Mouse (Mus musculus): ENCODE measurements around the gene Cacna1h. TPM values are rescaled to one million over a fixed set of nuclear protein-coding genes. Genes with fewer than 3 reads are reported as not detected.

The Cacna1h gene
- 11.1 and 11.8 TPM in 2 replicates for polyA plus RNA-seq (2016; fragmentation: Nextera tagmentation; extraction: Ambion mirVana)

DNA sequence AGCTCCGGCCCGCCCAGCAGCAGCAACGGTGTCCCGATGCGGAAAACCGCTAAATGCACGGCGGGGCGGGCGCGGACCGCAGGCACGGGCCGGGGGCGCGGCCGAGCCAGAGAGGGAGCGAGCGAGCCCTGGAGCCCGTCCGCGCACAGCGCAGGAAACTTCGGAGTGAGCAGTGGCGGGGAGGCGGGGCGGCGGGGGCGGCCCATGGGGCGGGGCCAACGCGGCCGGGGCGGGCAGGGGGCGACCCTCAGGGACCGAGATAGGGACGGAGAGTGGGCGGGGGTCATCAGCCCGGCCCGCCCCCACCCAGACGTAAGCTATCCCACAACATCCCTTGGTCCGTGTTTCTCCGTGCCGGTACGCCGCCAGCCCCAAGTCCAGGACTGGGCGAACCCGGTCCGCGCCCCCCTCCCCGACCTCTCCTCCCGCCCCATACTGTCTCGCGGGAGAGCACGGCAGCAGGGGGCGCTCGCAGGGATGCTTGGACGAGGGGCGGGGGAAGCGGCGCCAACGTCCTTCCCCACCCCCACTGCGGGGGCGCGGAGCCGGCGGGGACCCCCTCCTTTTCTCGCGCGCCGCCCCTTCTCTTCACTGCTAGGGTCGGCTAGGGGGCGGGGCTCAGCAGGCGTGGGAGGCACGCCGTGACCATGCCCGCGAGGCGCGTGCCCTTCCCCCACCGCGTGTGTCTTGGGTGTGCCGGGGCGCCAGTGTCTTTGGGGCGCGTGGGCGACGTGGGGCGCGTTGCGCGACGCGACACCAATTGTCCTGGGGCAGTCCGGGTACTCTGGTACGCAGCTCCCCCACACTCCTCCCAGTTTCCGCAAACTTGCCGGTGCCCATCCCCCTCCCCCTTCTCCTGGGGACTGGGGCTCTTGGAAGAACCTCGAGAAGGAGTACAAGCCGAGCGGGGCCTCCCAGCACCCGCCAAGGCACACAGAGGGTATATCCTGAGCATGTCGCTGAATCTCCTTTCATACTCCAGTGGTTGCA is at the start of gene Cacna1h:
Cacna1h (minus strand) TSS at position 167 of the 990 bp plus-strand sequence.
- peak within 1 kb of the TSS; percentile 87 for H3K4me3 ChIP-seq
- WGBS: under 1% methylated on average over 75 of the region's 103 CpGs
- peak within 1 kb of the TSS; percentile 95 for H3K27ac ChIP-seq
- H3K9me3 ChIP-seq: no peaks in the 10 kb centered on the region
- DNase-seq (ENCODE audit: low spot score): peak; percentile 92
- peaks cover 5% of the 10 kb centered on the region for H3K36me3 ChIP-seq
- H3K4me1 ChIP-seq: peaks cover 78% of the 10 kb centered on the region
- H3K27me3 ChIP-seq (ENCODE audit: insufficient read depth, poor library complexity, severe bottlenecking): peaks cover 62% of the 10 kb centered on the region

DNA sequence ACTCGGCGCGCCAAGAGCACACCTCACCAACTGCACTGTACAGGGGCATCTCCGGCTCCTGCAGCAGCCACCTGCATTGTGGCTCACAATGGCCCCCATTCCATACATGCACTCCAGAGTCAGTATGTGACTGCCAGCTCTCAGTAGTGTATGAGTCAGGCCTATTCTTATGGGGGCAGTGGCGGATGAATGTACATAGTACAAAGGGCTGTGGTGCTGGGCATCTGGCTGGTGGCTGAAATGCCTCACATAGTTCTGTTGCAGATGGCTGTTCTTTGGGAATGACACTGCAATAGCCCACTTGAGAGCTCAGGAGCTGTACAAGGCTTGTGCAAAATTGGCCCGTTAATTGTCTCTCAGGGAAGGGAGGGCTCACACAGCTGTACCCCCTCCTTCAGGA is 48.5 kb upstream of the Cacna1h start:
- peaks cover 55% of the 10 kb centered on the region for H3K27me3 ChIP-seq (ENCODE audit: insufficient read depth, poor library complexity, severe bottlenecking)
- H3K9me3 ChIP-seq: no peaks in the 10 kb centered on the region
- no peak overlapping the region for H3K4me3 ChIP-seq
- peak overlapping the region; percentile 80; the same call in 1 of the 2 replicates for H3K27ac ChIP-seq
- 79% methylated on average over 6 of the region's 6 CpGs for WGBS
- H3K4me1 ChIP-seq: peaks cover 63% of the 10 kb centered on the region
- H3K36me3 ChIP-seq: no peaks in the 10 kb centered on the region
- DNase-seq (ENCODE audit: low spot score): no peak

DNA sequence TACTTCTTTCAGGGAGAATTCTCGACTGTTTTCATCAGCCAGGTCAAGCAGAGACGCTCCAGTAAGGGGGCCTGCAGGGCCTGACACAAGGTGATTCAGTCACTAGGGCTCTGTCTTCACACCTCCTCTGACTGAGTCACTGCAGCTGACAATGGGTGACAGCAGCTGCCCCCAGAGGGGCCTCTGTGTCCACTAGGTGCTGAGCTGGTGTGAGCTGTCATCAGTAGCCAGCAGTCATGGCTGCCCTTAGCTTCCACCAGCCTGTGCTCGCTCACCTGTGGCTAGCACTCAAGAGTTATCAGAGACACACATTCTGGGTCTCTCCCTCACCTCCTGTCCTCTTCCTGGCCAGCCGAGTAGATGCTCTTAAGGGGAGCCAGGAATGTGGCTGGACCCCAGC is 47.2 kb upstream of the Cacna1h start:
- Histone ChIP-seq H3K4me3 (no peak overlapping the region), H3K9me3 (no peaks in the 10 kb centered on the region), H3K4me1 (peaks cover 72% of the 10 kb centered on the region), H3K27ac (peak overlapping the region; percentile 80), H3K27me3 (ENCODE audit: insufficient read depth, poor library complexity, severe bottlenecking) (peaks cover 65% of the 10 kb centered on the region), H3K36me3 (no peaks in the 10 kb centered on the region)
- 30% methylated on average over 4 of the region's 4 CpGs for WGBS
- DNase-seq (ENCODE audit: low spot score): peak; percentile 82

DNA sequence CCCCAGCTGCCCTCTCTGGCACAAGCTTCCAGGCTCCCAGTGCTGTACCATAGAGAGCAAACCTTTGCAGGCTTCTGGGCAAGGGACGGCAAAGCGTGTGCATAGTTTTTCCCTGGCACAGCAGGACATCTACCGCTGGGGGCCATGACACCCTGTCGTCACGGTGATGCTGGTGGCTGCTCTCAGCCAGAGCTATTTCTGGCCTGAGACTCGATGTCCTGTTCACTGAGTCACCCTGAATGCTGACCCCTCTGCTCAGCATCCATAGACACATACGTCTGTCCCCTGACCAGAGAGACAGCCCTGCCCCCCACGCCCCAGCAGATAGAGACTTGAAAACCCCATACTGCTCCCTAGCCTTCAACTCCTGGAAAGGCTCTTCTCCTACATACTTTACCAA is 46.6 kb upstream of the Cacna1h start:
- Histone ChIP-seq H3K27ac (peak overlapping the region; percentile 80), H3K4me3 (no peak overlapping the region), H3K27me3 (ENCODE audit: insufficient read depth, poor library complexity, severe bottlenecking) (peaks cover 65% of the 10 kb centered on the region), H3K4me1 (peaks cover 72% of the 10 kb centered on the region), H3K36me3 (no peaks in the 10 kb centered on the region), H3K9me3 (no peaks in the 10 kb centered on the region)
- no peak for DNase-seq (ENCODE audit: low spot score)
- WGBS: 40% methylated on average over 8 of the region's 8 CpGs

DNA sequence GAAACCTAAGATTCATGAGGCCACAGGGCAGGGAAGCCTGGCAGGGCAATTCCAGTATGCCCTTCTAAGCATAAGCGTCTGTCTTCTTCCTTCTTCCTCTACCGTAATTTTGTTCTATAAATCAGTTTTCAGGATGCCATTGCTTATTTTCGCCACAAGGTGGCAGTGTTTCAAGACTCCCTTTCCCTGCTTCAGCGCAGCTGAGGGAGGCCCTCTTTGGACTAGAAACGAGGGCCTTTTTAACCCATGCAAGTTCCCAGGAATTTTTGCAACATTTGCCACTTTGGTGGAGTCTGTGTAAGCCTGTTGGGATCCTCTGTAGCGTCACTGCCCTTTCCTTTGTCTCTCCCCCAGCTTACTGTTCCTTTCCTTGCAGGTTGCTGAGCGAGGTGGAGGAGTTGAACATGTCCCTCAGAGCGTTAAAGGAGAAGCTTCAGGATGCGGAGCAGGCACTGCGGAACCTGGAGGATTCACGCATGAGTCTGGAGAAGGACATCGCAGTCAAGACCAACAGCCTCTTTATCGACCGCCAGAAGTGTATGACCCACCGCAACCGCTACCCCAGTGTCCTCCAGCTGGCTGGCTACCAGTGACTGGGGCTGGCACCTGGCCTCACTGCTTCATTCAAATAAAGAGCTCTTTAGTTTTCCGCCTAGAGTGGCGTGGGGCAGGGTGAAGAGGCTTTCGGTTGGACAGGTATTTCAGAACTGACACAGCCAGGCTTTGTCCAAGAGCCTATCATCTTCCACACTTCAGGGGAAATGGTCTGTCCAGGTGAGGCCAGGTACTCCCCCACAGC is 42.6 kb upstream of the Cacna1h start:
- Histone ChIP-seq H3K36me3 (no peaks in the 10 kb centered on the region), H3K27me3 (ENCODE audit: insufficient read depth, poor library complexity, severe bottlenecking) (peaks cover 68% of the 10 kb centered on the region), H3K4me3 (no peak overlapping the region), H3K9me3 (no peaks in the 10 kb centered on the region), H3K27ac (peak overlapping the region; percentile 23; the same call in 1 of the 2 replicates), H3K4me1 (peaks cover 81% of the 10 kb centered on the region)
- DNase-seq (ENCODE audit: low spot score): no peak
- WGBS: 36% methylated on average over 19 of the region's 19 CpGs

DNA sequence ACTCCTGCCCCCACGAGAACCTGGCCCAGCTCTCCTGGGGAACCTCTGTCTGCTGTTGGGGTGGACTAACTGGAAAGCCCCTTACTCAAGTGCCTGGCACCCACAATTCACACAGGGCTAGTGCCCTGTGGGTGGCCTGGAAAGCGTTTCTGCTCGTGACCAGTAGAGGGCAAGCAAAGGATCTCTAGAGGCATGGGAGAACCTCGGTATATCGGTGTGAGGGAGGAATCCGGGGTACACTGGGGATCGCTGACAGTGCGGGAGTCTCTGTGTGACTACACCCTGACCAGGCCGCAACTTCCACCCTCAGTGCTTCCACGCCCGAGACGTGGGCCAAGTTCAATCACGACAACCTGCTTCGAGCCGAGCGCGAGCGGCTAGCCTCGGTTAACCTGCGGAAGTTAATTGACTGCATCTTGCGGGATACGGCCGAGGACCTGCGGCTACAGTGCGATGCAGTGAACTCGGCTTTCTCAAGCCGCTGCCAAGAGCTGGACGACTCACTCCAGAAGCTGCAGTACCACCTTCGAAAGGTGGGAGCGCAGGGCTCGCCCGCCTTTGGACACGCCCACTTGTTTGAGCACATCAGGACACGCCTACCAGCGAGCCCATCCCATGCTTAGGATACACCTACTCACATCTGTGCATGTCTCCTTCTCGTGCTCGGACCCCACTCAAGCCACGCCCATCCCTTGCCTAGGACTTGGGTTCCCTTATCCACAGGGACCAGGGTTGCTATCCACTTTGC is 40.9 kb upstream of the Cacna1h start:
- DNase-seq (ENCODE audit: low spot score): peak; percentile 92
- Histone ChIP-seq H3K9me3 (no peaks in the 10 kb centered on the region), H3K4me3 (peak overlapping the region; percentile 59), H3K27ac (no peak overlapping the region), H3K36me3 (no peaks in the 10 kb centered on the region), H3K27me3 (ENCODE audit: insufficient read depth, poor library complexity, severe bottlenecking) (peaks cover 65% of the 10 kb centered on the region), H3K4me1 (peaks cover 80% of the 10 kb centered on the region)
- WGBS: 2% methylated on average over 38 of the region's 38 CpGs

DNA sequence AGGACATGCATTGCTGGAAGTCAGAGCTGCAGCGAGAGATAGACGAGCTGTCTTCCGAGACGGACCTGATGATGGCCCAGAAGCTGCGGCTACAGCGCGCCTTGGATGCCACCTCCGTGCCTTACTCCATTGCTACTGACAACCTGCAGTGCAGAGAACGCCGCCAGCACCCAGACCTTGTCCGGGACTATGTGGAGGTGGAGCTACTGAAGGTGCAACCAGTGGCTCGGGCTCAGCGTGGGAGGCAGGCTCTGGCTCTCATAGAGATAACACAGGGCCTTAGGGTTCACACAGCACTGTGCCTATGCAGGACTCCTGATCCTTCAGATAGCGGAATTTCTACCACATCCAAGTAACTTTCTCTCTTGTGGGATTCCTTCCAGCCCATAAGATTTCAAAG is 38.5 kb upstream of the Cacna1h start:
- Histone ChIP-seq H3K9me3 (no peaks in the 10 kb centered on the region), H3K27ac (peak overlapping the region; percentile 19), H3K36me3 (no peaks in the 10 kb centered on the region), H3K27me3 (ENCODE audit: insufficient read depth, poor library complexity, severe bottlenecking) (peaks cover 46% of the 10 kb centered on the region), H3K4me3 (peak overlapping the region; percentile 34), H3K4me1 (peaks cover 82% of the 10 kb centered on the region)
- no peak for DNase-seq (ENCODE audit: low spot score)
- 30% methylated on average over 14 of the region's 14 CpGs for WGBS

DNA sequence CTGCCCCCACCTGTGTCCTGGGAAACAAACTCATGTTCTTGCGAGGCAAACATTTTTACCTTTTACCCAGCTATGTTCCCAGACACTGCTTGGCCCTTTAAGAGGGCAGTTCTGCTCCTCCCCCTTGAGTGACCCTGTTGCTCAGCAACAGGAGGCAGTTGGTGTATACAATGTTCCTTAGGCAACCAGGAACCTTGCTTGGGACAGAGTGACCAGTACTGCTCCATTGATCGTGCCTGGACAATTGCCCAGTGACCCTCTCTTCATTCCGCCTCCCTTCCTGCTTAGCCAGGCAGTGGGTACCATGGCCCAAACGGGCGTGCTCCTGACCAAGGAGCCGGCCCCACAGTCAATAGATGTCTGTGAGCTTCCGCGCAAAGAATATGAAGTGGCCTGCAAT is 37.8 kb upstream of the Cacna1h start:
- Histone ChIP-seq H3K36me3 (no peaks in the 10 kb centered on the region), H3K4me3 (peak overlapping the region; percentile 34), H3K4me1 (peaks cover 82% of the 10 kb centered on the region), H3K27ac (peak overlapping the region; percentile 19), H3K9me3 (no peaks in the 10 kb centered on the region), H3K27me3 (ENCODE audit: insufficient read depth, poor library complexity, severe bottlenecking) (peaks cover 39% of the 10 kb centered on the region)
- 39% methylated on average over 8 of the region's 8 CpGs for WGBS
- no peak for DNase-seq (ENCODE audit: low spot score)

DNA sequence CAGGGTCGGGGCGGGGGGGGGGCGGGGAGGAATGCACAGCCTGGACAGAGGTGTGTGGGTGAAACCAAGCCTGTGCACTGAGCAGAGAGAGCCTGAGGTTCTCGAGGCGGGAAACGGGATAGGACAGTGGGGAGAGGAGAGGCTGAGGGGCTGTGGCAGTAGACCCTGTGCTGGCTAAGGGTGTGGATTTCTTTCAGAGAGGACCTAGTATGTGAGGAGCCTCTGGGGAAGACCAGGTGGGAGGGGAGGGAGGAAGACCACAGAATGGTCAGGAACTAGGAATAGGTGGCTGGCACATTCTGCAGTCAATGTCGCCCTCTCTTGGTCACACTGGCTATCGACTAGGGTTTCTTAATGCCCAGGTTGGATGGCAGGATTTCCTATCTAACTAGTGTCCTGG is 36.2 kb upstream of the Cacna1h start:
- DNase-seq (ENCODE audit: low spot score): no peak
- no peaks in the 10 kb centered on the region for H3K36me3 ChIP-seq
- H3K27me3 ChIP-seq (ENCODE audit: insufficient read depth, poor library complexity, severe bottlenecking): peaks cover 25% of the 10 kb centered on the region
- no peaks in the 10 kb centered on the region for H3K9me3 ChIP-seq
- 35% methylated on average over 8 of the region's 8 CpGs for WGBS
- peaks cover 86% of the 10 kb centered on the region for H3K4me1 ChIP-seq
- H3K4me3 ChIP-seq: no peak overlapping the region
- peak overlapping the region; percentile 54; the same call in 1 of the 2 replicates for H3K27ac ChIP-seq

DNA sequence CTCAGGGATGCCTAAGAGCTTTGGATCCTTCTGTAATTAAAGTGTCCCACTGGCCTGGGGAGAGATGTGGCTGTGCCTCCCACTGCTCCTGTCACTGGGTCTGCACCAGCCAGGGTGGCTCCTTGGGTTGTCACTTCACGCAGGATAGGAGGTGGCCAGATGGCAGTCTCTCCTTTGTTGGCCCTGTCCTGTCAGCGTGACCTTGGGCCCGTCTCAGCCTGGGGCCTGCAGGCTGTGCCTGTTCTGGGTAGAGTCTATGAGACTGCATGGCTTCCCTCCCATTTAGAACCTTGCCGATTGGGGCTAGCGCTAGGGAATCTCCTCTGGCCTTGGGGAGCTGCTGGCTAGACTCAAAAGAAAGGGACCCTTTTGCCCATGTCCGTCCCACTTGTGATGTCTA is 34.7 kb upstream of the Cacna1h start:
- H3K27me3 ChIP-seq (ENCODE audit: insufficient read depth, poor library complexity, severe bottlenecking): peaks cover 12% of the 10 kb centered on the region

DNA sequence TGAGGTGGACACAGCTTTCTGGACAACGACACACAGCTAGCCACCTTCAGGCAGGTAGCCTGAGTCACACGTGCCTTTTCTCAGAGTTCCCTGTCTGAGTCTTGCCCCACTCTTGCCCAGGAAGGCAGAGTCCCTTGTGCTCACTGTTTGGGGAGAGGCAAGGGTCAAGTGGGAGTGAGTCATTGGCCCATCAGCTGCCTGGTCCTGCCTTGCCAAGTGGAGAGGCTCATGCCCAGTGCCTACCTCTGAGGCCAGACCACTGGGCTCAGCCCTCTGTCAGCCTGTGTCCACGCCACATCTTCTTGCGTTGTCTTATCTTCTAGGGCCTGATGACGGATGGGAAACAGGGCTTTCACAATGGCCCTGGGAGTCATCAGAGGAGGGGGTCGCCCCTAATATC is 34.2 kb upstream of the Cacna1h start:
- DNase-seq (ENCODE audit: low spot score): no peak
- WGBS: 18% methylated on average over 6 of the region's 6 CpGs
- Histone ChIP-seq H3K4me3 (no peak overlapping the region), H3K36me3 (no peaks in the 10 kb centered on the region), H3K4me1 (peaks cover 96% of the 10 kb centered on the region), H3K27me3 (ENCODE audit: insufficient read depth, poor library complexity, severe bottlenecking) (peaks cover 7% of the 10 kb centered on the region), H3K27ac (peak overlapping the region; percentile 54), H3K9me3 (no peaks in the 10 kb centered on the region)

More for the DNA sequence above, 34.7 kb upstream of the Cacna1h start:
- Histone ChIP-seq H3K9me3 (no peaks in the 10 kb centered on the region), H3K4me1 (peaks cover 91% of the 10 kb centered on the region), H3K27ac (peak overlapping the region; percentile 54), H3K4me3 (no peak overlapping the region), H3K36me3 (no peaks in the 10 kb centered on the region)
- WGBS: 41% methylated on average over 6 of the region's 6 CpGs
- no peak for DNase-seq (ENCODE audit: low spot score)

DNA sequence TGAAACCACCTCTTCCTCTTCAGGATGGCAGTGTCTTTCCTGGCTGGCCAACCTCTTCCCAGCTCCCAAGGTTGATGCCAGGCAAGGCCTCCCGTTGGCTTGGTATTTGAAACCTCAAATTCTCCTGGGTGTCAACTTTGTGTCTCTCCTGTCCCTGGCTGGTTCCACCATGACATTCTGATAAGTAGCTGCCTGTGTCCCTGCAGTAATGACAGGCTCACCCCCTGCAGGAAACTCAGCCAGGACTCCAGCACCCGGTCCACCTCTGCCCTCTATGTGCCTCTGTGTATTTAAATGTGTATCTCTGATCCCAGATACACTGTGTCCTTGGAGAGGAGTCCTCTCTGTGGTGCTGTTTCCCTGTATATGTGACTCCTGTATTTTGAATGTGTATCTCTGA is 32.7 kb upstream of the Cacna1h start:
- H3K4me1 ChIP-seq: peaks cover 94% of the 10 kb centered on the region
- no peaks in the 10 kb centered on the region for H3K27me3 ChIP-seq (ENCODE audit: insufficient read depth, poor library complexity, severe bottlenecking)
- 45% methylated on average over 2 of the region's 2 CpGs for WGBS
- no peaks in the 10 kb centered on the region for H3K36me3 ChIP-seq
- no peaks in the 10 kb centered on the region for H3K9me3 ChIP-seq
- H3K27ac ChIP-seq: peak overlapping the region; percentile 94
- H3K4me3 ChIP-seq: no peak overlapping the region
- no peak for DNase-seq (ENCODE audit: low spot score)
